Mouse (Mus musculus): ENCODE data around the gene Des.

DNA sequence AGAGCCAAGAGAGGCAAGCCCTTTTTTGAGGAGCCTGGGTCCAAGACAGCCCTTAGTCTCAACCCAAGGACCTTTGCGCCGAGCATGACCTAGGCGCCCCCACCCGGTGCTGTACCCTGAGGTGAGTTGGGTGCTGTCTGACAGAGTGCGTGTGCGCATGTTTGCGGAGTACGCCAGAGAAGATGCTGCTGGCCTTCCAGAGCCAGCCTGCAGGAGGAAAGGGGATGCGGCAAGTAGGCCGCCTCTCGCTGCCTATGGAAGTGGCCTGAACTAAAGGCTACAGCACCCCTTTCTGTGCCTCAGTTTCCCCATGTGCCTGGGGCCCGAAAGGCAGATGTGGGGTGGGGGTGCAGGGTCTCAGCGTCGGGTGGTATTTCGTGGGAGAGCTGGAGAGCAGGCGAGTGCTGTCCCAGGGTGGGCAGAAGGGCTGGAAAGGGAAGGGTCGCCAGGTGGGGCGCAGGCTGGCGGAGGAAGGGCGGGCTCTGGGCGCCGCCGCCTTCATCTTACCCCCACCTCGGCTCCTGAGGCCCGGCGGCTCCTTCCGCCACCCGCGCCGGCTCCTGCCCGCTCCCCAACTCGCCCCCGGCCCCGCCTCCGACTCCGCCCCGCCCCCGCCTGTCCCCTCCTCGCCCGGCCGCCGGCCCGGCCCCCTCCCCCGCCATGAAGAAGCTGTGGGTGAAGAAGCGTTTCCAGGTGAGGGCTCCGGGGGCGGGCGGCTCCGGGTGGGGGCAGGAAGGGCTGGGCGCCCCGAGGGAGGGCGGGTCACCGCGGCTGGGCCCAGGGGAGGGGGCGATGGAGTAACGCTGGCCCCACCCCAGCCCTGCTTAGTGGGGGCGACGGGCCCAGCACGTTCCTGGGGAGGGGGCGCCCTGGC is 21.6 kb downstream of the Des start:
- TF ChIP-seq POLR2A (IDR thresholded peaks at IDR 0.05; ENCODE audit: low read depth, low read length) (no peak), CTCF (IDR thresholded peaks at IDR 0.05; ENCODE audit: extremely low read depth, insufficient read length, insufficient replicate concordance, low read depth, low read length) (no peak)

Measured in small intestine, adult 2 months (tissue).